Mouse (Mus musculus): ENCODE data around the gene Pfkfb4. TPM values are rescaled to one million over a fixed set of nuclear protein-coding genes. Genes with fewer than 3 reads are reported as not detected.

The Pfkfb4 gene
- polyA plus RNA-seq, 1 experiment from 2014 or later: 27.3 TPM

DNA sequence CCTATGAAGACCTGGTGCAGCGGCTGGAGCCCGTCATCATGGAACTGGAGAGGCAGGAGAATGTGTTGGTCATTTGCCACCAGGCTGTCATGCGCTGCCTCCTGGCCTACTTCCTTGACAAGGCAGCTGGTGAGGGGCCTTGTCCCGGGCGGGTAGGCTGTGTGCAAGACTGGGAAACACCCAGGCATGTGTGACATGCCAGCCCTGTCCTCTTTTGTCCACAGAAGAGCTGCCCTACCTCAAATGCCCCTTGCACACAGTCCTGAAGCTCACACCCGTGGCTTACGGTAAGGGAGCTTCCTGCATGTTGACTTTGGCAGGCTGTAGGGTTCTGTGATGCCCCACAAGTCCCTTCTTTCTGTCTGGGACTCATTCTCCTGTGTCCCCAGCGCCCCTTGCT is 35.9 kb downstream of the Pfkfb4 start:
- Histone ChIP-seq H3K36me3 (peaks cover 7% of the 10 kb centered on the region; the same call in 1 of the 2 replicates), H3K27ac (replicated peaks) (no peak overlapping the region), H3K4me3 (no peak overlapping the region), H3K4me2 (replicated peaks) (no peak overlapping the region), H3K9ac (replicated peaks) (no peak overlapping the region), H3K9me3 (no peaks in the 10 kb centered on the region), H3K27me3 (no peaks in the 10 kb centered on the region), H3K4me1 (no peaks in the 10 kb centered on the region)
- 82% methylated on average over 8 of the region's 8 CpGs for WGBS
- ATAC-seq (replicated peaks): no peak

DNA sequence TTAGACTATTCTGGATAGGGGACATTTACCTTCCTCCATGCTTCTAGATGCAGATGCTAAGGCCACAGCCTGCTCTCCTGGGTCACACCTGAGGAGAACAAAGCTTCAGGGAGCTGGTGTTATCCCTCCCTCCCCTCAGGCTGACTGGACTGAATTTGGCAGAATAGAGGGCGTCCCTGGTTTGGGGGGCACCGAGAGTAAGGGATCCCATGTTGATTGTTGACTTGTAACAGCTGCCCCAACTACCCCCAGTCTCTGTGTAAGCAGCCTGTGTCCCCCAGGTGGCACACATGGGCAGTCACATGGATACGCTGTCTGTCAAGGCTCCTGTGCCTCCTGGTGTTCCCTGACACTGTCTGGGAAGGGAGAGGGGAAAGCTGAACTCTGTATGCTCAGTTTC is 36.8 kb downstream of the Pfkfb4 start:
- peaks cover 7% of the 10 kb centered on the region; the same call in 1 of the 2 replicates for H3K36me3 ChIP-seq
- no peak overlapping the region for H3K27ac ChIP-seq (replicated peaks)
- no peak overlapping the region for H3K4me2 ChIP-seq (replicated peaks)
- no peak overlapping the region for H3K4me3 ChIP-seq
- H3K27me3 ChIP-seq: no peaks in the 10 kb centered on the region
- no peak overlapping the region for H3K9ac ChIP-seq (replicated peaks)
- no peaks in the 10 kb centered on the region for H3K9me3 ChIP-seq
- H3K4me1 ChIP-seq: no peaks in the 10 kb centered on the region
- WGBS: 91% methylated on average over 3 of the region's 3 CpGs
- ATAC-seq (replicated peaks): no peak

DNA sequence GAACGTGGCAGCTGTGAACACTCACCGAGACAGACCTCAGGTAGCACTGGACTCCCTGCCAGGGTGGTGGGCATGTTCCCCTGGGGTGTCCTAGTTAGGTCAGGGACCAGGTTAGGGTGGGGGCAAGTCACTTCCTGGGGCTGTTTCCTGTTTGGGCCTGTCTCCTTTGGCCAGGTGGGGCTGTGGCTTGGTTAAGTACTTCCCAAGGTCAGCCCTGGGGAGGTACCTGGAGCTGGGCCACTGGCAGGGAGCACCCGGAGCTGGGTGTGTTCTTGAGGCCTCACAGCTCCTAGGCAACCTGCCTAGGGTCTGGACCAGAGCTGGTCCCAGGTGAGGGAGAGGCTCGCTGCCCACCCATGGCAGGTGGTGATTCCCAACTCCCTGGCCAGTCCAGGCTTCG is 37.3 kb downstream of the Pfkfb4 start:
- Histone ChIP-seq H3K4me2 (replicated peaks) (no peak overlapping the region), H3K27me3 (no peaks in the 10 kb centered on the region), H3K36me3 (peaks cover 7% of the 10 kb centered on the region; the same call in 1 of the 2 replicates), H3K9me3 (no peaks in the 10 kb centered on the region), H3K4me1 (no peaks in the 10 kb centered on the region), H3K27ac (replicated peaks) (no peak overlapping the region), H3K4me3 (no peak overlapping the region), H3K9ac (replicated peaks) (no peak overlapping the region)
- WGBS: 83% methylated on average over 5 of the region's 5 CpGs
- no peak for ATAC-seq (replicated peaks)

- ATAC-seq (replicated peaks): no peak
- no peak overlapping the region for H3K9ac ChIP-seq (replicated peaks)
- 75% methylated on average over 3 of the region's 3 CpGs for WGBS
These were observed 38.7 kb downstream of the Pfkfb4 start for GRCm38 (mm10) chr9:109030312-109030711.

DNA sequence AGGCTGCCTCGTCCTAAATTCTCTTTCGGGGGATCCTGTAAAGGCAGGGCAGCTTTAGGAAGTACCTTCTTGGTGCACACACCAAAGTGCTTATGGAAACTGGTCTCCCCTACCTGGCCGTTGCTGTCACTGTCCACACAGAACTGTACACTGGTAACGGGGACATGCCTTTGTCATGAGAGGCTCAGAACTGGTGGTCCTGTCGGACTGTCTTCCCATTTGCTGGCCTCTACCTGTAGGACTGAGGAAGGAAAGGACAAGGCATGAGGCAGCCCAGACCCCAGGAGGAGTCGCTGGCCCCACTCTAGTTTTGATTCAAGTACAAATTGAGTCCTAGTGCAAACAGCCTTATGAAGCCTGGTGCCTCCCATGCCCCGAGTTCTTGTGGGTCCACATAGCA is 39.4 kb downstream of the Pfkfb4 start:
- Histone ChIP-seq H3K4me3 (no peak overlapping the region), H3K4me2 (replicated peaks) (no peak overlapping the region), H3K27ac (replicated peaks) (no peak overlapping the region), H3K9me3 (no peaks in the 10 kb centered on the region), H3K27me3 (no peaks in the 10 kb centered on the region), H3K36me3 (peaks cover 3% of the 10 kb centered on the region; the same call in 1 of the 2 replicates), H3K4me1 (no peaks in the 10 kb centered on the region), H3K9ac (replicated peaks) (no peak overlapping the region)
- no peak for ATAC-seq (replicated peaks)
- 90% methylated on average over 7 of the region's 7 CpGs for WGBS

More at GRCm38 (mm10) chr9:109030312-109030711, 38.7 kb downstream of the Pfkfb4 start:
- H3K27ac ChIP-seq (replicated peaks): no peak overlapping the region
- no peaks in the 10 kb centered on the region for H3K4me1 ChIP-seq
- H3K9me3 ChIP-seq: no peaks in the 10 kb centered on the region
- no peaks in the 10 kb centered on the region for H3K27me3 ChIP-seq
- H3K4me3 ChIP-seq: no peak overlapping the region
- peaks cover 7% of the 10 kb centered on the region; the same call in 1 of the 2 replicates for H3K36me3 ChIP-seq
- no peak overlapping the region for H3K4me2 ChIP-seq (replicated peaks)

DNA sequence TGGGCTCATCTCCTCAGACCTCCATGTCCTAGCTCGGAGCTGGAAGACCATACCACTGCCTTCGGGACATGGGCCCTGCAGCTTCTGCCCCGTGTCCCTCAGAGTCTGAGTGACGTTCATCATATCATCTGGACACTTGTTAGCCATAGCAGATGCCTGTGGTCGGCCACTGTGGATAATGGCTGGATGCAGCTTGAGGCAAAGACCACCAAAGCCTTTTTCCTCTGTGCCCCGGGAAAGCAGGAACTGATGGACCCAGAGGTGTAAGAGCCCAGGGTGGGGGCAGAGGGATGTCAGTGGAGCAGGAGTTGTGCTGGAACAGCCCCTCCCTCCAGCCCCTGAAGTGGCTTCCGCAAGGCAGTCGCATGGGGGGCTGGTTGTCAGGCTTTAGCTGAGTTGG is 40.1 kb downstream of the Pfkfb4 start:
- 82% methylated on average over 8 of the region's 8 CpGs for WGBS
- Histone ChIP-seq H3K9ac (replicated peaks) (no peak overlapping the region), H3K27ac (replicated peaks) (no peak overlapping the region), H3K27me3 (no peaks in the 10 kb centered on the region), H3K4me1 (no peaks in the 10 kb centered on the region), H3K4me3 (no peak overlapping the region), H3K36me3 (peaks cover 3% of the 10 kb centered on the region; the same call in 1 of the 2 replicates), H3K9me3 (no peaks in the 10 kb centered on the region), H3K4me2 (replicated peaks) (no peak overlapping the region)
- no peak for ATAC-seq (replicated peaks)

- H3K27ac ChIP-seq (replicated peaks): no peak overlapping the region
- ATAC-seq (replicated peaks): no peak
- no peaks in the 10 kb centered on the region for H3K9me3 ChIP-seq
- H3K4me2 ChIP-seq (replicated peaks): no peak overlapping the region
- H3K9ac ChIP-seq (replicated peaks): no peak overlapping the region
- H3K4me3 ChIP-seq: no peak overlapping the region
- H3K27me3 ChIP-seq: no peaks in the 10 kb centered on the region
- peaks cover 3% of the 10 kb centered on the region; the same call in 1 of the 2 replicates for H3K36me3 ChIP-seq
- H3K4me1 ChIP-seq: no peaks in the 10 kb centered on the region
- WGBS: 87% methylated on average over 6 of the region's 6 CpGs
These were observed 40.9 kb downstream of the Pfkfb4 start for GRCm38 (mm10) chr9:109032435-109032834.

DNA sequence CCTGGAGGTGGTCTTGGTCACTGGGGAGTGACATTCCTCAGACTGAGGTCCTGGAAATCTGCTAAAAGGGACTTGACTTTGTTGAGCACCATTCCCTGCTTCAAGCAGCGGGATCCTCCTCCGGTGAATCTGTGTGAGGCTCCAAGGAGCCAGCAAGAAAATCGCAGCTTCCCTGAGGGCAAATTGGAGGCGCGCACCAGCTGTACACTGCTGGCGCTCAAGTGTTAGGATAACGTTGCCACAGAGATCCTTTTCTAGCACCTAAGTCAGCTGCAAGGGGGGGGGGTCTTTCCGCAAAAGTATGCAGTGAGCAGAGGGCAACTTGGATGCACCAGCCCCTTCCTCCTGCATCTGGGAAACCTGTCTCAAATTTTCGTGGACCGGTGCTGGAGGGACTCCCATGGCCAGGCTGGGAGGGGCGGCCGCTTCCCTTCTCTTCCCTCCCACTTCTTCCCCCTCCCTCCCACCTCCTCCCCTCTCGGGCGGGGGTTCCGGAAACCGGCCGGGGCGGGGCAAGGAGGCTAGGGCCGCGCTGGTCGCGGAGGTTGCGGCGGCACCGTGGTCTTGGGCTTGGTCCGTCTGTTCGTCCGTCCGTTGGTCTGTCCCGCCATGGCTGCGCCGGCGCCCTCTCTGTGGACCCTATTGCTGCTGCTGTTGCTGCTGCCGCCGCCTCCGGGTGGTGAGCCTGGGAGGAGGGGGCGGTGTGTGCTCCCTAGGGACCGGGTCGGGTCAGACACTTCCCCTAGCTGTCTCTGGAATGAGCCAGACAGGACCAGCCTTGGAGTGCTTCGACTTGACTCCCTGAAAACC is 46.7 kb downstream of the Pfkfb4 start, which contains the start of gene Shisa5:
TSS of gene Shisa5 (plus strand) at position 480 of the 810 bp plus-strand sequence.
- Histone ChIP-seq H3K4me2 (replicated peaks) (peak within 1 kb of the TSS; percentile 96), H3K4me3 (peak within 1 kb of the TSS; percentile 61), H3K36me3 (no peaks in the 10 kb centered on the region), H3K27me3 (no peaks in the 10 kb centered on the region), H3K27ac (replicated peaks) (no peak within 1 kb of the TSS), H3K9me3 (no peaks in the 10 kb centered on the region), H3K4me1 (peaks cover 14% of the 10 kb centered on the region), H3K9ac (replicated peaks) (peak within 1 kb of the TSS; percentile 63)
- peak; percentile 67 for ATAC-seq (replicated peaks)
- WGBS: 0% methylated on average over 40 of the region's 40 CpGs

DNA sequence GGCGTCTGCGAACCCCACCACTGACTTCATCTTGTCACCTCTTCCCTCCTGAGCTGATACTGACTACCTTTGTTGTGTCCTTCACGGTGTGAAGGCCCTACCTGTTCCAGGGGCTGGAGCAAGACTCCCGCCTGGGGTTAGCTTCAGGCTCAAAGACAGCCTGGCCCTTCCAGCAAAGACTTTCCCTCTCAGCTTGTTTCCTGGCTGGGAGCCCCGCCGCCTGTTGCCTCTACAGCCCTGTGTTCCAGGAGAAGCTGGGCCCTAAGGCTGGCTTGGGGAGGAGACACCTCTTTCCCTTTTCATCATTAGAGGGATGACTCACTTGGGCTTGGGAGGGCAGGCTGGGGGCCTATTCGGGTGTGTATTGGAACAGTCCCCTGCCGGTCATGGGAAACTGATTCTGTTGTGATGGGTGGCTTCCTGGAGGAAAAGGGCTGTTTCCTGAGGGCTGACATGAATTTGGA is 47.4 kb downstream of the Pfkfb4 start:
- Histone ChIP-seq H3K9ac (replicated peaks) (peak overlapping the region; percentile 63), H3K9me3 (no peaks in the 10 kb centered on the region), H3K36me3 (no peaks in the 10 kb centered on the region), H3K4me2 (replicated peaks) (peak overlapping the region; percentile 96), H3K27ac (replicated peaks) (no peak overlapping the region), H3K4me1 (peaks cover 14% of the 10 kb centered on the region), H3K4me3 (peak overlapping the region; percentile 61), H3K27me3 (no peaks in the 10 kb centered on the region)
- no peak; the same call in 1 of the 2 replicates for ATAC-seq (replicated peaks)
- WGBS: 25% methylated on average over 8 of the region's 8 CpGs

DNA sequence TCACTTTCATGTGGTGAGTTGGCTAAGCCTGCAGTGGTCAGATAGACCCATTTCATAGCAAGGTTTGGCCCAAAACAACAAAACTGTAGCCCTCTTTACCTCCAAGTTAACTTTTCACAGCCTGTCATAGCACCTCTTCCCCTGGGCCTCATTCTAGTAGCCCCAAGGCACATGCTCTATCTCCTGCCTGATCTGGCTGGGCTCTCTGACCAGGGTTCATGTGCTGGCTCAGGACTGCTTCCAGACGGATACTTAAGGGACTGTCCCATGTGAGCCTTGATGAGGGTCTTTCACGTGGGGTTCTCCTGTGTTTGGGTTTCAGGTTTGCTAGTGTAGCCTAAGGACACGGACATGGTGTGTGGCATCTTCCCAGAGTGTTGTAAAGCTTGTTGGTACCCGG is 48.1 kb downstream of the Pfkfb4 start:
- no peak overlapping the region for H3K27ac ChIP-seq (replicated peaks)
- 86% methylated on average over 4 of the region's 4 CpGs for WGBS
- no peak overlapping the region for H3K9ac ChIP-seq (replicated peaks)
- H3K9me3 ChIP-seq: no peaks in the 10 kb centered on the region
- H3K4me1 ChIP-seq: peaks cover 14% of the 10 kb centered on the region
- no peaks in the 10 kb centered on the region for H3K36me3 ChIP-seq
- H3K27me3 ChIP-seq: no peaks in the 10 kb centered on the region
- no peak overlapping the region for H3K4me2 ChIP-seq (replicated peaks)
- no peak overlapping the region for H3K4me3 ChIP-seq
- no peak for ATAC-seq (replicated peaks)

DNA sequence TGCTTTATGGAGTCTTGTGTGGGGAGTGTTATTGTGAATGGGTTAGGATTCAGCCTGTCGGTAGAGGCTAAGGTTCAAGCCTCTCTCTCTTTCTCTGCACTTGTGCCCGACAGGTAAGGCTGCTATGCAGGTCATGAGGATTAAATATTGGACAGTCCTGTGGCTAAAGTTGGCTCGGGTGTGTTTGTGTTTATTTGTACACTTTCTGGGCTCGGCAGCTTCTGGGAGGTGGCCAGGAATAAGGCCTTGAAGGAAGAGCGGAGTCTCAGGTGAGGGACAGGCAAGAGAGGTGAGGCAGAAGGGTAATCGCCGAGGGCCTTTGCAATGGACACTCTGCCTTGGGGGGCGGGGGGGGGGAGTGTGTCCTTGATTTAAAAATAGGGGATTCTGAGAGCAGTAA is 48.6 kb downstream of the Pfkfb4 start:
- H3K27me3 ChIP-seq: no peaks in the 10 kb centered on the region
- no peak overlapping the region for H3K27ac ChIP-seq (replicated peaks)
- H3K4me2 ChIP-seq (replicated peaks): no peak overlapping the region
- no peak for ATAC-seq (replicated peaks)
- no peak overlapping the region for H3K9ac ChIP-seq (replicated peaks)
- no peaks in the 10 kb centered on the region for H3K9me3 ChIP-seq
- H3K36me3 ChIP-seq: no peaks in the 10 kb centered on the region
- H3K4me3 ChIP-seq: no peak overlapping the region
- WGBS: 86% methylated on average over 8 of the region's 8 CpGs
- H3K4me1 ChIP-seq: peaks cover 14% of the 10 kb centered on the region

DNA sequence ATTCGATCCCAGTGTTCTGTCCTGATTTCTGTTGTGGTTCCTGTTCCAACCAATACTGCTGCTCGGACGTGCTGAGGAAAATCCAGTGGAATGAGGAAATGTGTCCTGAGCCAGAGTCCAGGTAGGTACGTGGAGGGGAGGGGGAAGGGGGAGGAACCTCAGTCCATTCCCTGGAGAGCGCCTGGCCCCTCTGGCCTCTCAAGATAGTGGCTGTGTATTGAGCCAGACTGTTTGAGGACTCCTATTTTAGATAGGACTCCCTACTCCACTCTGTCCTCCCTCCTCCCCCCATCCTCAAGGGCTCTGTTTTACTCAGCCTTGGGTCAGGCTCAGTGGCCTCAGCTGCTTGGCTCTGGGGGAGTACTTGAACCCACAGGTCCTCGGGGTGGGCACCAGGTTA is 49.3 kb downstream of the Pfkfb4 start:
- H3K4me2 ChIP-seq (replicated peaks): no peak overlapping the region
- 71% methylated on average over 6 of the region's 6 CpGs for WGBS
- H3K27ac ChIP-seq (replicated peaks): no peak overlapping the region
- H3K4me3 ChIP-seq: no peak overlapping the region
- H3K36me3 ChIP-seq: no peaks in the 10 kb centered on the region
- no peak for ATAC-seq (replicated peaks)
- H3K4me1 ChIP-seq: peaks cover 14% of the 10 kb centered on the region
- H3K9ac ChIP-seq (replicated peaks): 0 out of 2 replicates have a peak overlapping the region, but pooled peaks have one; percentile 19
- no peaks in the 10 kb centered on the region for H3K27me3 ChIP-seq
- no peaks in the 10 kb centered on the region for H3K9me3 ChIP-seq

All from forebrain, embryonic 15.5 days (tissue).